Mouse (Mus musculus) thymus, postnatal 14 days (tissue): ENCODE data around the gene Amdhd2.

ENCODE experiments used
- DNase-seq: peaks from one replicate; pipeline ENCODE4 v3.0.0; 2021

The Amdhd2 gene

DNA sequence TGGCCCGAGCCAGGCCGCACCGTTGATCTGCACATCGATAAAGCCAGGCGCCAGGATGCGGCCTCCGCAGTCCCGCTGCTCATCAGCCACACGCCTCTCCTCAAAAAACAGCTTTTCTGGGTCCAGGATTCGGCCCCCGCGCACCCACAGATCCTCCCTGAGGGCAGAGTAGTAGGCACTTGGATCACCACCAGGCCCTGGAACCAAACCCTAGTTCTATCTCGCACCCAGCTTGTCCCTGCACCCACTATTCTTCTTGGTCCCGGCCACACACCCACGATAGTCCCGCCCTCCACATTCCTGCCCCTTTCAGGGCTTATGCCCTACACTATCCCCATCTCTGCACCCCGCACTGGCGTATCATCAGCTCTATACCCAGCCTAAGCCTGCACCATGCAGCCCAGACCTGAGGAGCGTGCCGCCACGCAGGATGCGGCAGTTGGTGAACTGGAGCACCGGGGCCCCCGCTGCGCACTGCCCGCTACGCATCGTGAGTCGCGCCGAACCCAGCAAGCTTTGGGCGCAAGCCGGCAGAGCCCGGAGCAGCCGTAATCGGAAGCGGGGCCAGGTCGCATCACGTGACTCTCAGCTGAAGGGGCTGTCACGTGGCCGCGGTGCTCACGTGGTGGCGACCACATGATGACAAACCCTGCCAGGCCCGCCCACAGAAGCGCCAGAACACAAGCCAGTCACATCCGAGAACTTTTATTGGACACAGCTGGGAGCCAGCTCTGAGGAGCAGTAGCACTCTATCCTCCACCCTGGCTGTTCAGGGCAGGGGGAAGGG, at the start of gene Amdhd2:
Gene Amdhd2, minus strand, starts transcription at position 591 of the 787 bp plus-strand sequence.
- peak; percentile 95 for DNase-seq

DNA sequence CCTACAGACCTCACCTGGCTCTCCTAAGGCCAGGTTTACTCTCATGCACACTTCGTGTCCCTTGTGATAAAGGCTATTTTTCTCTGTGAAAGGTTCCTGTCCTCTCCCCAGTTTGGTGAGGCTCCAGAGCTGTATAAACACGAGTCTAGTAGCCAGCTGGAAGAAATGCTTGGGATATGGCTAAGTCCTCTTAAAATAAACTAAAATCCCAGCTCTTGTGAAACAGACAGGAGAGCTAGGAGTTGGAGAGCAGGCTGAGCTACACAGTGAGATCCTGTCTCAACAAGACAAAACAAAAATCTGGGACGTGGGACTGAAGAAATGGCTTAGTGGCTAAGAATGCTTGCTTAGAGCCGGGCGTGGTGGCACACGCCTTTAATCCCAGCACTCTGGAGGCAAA, 49.6 kb upstream of the Amdhd2 start:
- DNase-seq = no peak

DNA sequence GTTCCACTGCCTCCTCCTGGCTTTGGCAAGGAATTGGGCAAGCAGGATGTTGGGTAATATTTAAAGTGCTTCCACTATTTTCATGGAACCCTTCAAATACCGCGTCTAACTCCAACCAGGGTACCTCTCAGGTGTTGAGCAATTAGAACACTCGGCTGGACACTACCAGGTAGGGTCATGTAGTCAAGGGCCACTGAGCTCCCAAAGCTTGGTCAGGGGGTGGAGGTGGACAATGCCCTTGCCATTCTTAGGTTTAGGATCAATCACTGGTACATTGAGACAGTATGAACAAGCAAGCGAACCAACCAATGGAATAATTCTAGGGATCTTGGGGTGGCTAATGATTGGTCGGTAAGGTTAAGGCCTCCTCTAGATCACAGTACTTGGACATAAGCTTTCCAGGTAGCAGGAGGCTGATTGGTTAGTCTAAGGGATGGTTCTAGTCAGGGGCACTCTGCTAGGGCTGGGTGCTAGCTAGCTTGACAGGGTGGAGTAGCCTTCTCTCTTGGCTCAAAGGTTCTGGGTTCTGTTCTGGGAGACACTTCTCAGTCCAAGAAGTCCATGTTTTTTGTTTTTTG, 49.0 kb upstream of the Amdhd2 start:
- DNase-seq = no peak

DNA sequence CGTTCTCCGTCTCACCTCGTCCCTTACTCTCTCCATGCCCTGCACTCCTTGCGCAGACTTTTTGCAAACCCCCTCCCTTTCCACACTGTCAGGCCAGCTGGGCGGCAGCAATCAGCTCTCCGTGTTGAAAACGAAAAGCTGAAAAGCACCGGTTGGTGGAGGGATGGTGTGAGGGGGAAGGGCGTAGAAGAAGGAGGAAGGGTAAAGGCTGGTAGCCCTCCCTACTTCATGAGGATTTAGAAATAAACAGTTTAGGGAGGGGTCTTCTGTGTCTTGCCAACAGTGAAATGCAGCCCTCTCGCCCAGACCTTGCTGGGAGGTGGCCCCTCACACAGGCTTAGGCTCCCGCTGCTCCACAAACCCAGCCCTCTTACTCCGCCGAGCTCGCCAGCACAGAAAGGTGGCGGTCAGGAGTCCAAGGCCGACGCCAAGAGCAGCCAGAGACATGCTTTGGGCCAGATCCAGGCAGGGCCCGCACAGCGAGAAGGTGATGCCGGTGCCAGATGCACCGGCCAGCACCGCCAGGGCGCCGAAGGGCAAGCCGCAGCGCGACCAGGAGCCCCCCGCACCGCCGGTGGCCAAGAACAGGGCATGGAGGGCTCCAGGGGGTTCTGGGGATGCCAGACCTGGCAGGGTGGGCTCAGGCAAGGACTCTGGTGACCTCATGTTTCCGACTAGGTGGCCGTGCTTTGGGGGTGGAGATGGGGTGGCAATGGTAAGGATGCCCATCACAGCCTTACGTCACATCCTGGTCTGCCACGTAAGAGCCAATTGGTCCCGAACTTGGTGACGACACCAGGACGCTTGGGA, 48.3 kb upstream of the Amdhd2 start:
- no peak for DNase-seq

DNA sequence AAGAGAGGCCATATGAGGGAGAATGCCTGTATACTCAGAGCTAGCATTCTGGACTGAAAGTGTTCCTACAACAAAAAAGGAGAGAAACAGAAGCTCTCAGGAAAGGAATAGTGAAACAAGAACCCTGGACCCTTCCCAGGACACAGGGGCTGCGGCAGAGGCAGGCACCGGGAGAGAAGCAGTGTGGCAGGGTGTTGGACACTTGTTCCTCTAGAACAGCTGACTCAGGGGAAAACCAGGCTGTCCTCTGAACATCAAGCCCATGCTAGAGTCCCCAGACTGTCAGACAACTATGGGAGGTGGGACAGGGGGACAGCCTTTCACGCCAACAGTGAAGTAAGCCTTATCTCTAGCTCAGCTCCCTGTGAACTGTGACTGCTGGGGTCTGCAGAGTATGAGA, 47.0 kb upstream of the Amdhd2 start:
- DNase-seq = no peak

DNA sequence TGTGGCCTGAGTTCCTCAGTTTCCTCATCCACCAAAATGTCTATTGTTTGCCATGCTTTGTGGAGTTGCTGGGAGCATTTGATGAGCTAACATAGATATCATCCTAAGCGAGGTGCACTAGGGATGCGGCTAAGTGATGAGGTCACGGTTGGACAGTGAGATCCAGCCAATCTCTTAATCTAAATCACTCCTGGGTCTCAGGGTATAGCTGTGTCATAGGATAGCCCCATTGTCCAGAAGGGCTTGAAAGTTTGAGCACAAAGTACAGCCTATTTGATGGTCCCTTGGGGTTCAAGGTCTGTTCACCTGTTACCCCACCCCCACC, 46.3 kb upstream of the Amdhd2 start:
- no peak for DNase-seq

DNA sequence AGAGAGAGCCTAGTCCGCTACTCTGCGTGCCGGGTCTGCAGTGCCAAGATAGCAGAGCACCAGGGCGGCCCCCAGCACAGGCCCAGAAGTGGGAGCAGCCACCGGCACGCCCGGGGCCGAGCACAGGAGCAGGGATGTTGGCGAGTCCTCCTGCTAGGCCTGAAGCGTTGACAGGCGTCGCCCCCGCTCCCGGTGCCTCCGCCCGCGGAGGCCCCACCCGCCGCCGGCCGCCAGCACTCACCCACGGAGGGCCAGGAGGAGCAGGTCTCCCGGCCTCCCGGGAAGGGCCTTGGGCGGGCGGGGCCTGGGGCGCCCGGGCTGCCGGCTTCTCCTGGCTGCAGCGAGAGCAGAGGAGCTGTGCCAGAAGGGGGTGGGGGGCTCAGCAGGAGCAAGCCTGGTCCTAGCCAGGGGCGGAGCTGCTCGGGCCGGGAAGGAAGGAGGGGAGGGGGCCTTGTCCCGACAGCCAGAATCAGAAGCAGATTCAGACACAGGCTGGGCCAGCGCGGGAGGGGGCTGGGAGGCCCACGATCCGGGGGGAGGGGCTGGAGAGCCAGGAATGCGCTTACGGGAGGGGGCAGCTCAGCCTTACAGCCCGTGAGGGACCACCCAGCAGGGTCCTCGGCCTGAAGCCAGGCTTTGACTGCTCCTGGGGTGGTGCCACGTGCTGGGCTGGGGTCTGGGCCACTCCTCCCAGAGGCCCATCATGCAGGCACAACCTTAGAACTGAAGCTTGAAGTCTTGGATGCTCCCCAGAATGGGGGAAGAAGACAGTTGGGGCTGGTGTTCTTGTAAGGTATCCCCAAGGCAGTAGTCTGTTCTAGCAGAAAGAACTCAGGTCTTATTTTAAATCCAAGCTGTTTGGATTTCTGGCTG, 45.7 kb upstream of the Amdhd2 start, which contains the start of gene Ntn3:
Gene Ntn3, minus strand, starts transcription at position 489 of the 873 bp plus-strand sequence.
- DNase-seq = no peak

DNA sequence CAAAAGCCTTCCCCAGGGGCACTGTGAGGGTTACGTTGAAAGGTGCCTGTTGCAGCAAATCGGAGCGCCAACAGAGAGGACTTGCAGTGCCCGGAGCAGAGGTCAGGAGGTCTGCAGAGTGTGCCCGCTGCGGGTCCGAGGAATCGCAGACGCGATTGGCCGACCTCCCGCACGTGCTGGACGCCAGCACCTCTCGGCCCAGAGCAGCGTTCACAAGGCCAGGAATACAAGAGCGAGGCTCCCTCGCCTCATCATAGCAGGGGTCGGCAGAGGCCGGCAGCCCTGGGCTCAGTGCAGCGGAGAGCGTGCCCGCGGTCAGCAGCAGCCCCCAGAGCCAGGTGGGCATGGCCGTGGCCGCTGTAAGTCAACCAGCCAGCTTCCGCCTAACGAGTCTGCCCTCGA, 45.1 kb upstream of the Amdhd2 start:
- DNase-seq = no peak

DNA sequence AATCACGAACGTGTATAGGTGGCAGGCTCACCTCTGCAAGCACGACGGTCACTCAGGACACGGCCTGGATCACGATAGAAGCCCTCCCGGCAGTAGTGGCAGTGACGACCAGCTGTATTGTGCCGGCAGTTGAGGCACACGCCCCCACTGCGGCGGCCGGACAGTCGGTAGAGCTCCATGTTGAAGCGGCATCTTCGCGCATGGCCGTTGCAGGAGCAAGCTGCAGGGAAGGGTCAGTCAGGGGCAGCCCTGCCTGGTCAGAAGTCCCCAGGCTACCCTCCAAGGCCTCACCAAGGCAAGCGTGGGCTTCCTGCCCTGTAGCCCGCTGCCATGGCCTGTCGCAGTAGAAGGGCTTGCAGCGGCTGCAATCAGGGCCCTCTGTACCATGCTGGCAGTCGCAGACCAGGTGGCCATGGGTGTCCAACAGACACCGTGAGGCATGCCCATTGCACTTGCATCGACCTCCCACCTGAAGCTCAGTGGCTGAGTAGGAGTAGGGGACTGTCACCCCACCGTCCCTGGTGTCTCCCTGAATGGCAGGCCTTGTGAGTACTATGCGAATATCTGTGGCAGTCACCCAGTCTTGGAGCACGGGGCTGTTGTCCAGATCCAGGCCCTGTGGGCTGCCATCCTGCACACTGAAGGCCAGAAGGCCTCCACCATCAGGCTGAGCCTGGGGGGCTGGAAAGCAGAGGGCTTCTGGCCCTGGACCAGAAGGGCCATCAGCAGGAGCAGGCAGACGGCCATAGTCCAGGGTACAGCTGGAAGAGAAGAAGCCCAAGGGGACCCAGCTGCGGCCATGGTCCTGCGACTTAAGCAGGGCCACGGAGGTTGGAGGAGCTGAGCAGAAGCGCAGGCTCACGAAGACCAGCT, 44.4 kb upstream of the Amdhd2 start:
- DNase-seq = no peak

DNA sequence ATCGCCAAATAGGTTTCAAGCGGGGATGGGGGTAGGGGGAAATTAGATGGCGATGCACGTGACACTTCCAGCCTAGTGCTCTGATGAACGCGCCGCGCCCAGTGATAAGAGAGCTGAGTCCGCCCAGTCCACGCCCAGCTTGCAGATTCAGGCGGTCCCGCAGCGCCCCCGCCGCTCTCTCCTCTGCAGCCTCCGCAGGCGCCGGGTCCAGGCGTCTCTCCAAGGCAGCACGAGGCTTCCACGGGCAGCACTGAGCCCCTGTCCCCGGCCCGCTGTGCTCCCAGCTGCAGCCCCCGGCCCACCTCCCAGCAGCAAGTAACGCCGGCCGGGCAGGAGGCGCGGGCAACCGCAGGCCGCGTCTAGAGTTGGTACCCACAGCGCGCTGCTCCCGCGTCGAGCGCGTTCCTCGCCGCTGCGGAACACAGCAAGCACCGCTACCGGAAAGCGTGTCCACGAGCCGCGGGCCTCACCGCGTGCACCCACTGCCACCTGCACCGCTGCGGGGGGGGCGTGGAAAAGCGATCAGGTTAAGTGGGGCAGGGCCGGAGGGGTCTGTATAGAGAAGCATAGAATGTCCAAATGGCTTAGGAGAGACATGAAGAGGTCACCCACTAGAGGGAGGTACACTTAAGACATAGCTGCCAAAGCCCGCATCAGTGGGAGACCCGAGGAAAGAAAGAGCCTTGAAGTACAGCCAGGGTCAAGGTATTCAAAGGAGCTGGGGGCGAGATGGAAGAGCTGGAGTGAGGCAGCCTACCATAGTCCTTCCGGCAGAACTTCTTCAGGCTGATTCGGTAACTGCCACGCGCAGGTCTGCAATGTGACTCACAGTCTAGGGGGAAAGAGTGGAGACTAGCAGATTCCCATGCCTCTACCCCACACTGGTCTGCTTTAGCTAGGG, 43.1 kb upstream of the Amdhd2 start:
- DNase-seq = peak; percentile 39

DNA sequence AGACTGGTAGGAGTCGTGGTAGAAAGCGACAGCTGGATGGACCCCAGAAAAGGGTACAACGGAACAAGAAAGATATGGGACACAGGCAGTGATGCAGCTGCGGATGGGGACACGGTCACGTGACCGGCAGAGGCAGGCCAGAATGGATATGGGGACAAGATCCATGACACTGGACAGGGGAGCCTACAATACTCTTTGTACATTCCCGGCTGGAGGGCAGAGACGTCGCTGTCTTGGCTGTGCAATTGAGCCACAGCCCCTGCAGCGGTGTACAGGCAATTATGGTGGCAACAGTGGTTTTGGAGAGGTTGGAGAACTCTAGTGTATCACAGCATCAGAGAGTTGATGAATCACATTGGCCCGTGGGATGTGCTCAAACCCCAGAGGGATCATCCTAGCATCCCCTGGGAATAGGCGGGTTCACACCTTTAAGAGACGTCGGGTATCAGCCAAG, 42.4 kb upstream of the Amdhd2 start:
- DNase-seq = peak; percentile 37

DNA sequence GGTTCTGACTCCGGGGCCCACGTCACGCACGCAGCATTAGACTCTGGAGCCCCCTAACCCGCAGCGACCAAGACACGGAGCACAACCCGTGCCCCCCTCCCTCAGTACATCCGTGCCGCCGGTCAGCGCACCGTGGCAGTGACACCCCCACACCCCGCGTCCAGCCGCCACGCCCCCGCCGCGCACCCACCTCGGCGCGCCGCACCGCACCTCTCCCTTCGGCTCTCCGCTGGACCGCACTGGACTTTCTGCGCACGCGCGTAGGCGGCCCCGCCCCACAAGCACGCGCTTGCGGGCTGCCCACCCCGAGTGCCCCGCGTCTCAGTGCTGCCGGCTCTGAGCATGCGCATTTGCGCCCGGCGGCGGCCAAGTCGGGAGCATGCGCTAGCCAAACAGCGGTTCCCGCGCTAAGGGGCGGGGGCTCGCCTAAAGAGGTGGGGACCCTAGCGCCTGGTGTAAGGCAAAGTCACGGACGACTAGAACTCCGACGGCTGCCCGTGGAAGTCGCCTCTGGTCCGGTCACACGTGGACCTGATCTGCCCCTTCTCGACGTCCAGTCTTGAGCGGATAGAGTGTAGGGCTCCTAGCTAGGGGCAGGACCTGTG, 41.8 kb upstream of the Amdhd2 start, which contains the start of gene Tbc1d24:
Gene Tbc1d24, minus strand, starts transcription at position 279 of the 605 bp plus-strand sequence.
- peak; percentile 90 for DNase-seq

DNA sequence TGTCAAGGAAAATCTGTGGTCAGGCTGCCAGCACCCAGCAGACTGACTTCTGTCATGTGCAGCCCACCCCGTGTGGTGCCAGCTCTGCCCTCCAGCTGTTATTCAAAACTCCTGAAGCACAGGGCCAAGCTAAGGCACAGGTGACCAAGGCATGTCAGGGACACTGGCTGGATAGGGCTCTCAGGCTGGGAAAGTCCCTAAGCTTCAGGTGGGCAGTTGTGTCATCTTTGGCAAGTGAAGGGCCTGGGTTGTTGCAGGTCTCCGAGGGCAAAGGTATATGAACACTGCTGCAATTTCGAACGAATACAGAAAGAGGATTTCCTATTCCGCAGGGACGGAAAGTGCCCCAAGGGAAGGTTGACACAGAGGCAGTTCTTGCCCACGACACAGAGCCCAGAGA, 41.3 kb upstream of the Amdhd2 start:
- no peak for DNase-seq

DNA sequence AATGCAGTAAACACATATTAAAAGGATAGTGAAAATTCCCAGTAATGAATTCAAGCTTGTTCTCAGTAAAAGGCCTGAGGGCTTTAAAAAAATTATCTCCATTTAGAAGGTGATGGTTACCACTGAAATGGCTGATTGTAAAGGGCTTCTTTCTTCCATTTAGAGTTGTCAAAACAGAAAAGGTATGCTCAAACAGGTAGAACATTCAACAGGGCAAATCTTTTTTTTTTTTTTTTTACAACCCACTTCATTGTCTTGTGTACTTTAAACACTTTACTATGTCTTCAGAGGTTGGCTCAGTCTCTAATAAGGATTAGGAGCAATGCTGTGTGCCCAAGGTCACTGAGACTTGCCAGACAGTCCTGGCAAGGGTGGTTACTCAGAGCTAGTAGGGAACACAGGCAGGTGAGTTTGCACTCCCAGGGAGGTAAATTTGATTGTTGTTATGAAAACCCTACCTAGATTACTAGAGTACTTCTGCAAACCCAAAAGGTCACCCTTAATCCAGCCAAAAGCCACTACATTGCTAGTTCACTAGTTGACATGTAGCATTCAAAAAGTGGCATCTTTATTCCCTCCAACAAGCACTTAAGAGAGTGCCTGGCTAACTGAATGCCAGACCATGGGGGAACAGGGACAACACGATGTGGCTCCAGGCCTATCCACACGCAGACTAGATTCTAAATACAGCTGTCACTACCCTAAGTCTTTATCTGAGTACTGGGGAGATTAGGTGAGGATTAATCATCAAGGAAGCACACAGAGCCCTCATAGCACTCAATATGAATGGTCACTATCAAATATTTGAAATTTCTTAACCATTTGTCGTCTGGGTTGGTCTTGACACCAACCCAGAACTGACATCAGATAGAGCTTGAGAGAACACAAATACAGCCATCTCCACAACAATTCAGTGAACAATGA, 40.3 kb upstream of the Amdhd2 start:
- no peak for DNase-seq

DNA sequence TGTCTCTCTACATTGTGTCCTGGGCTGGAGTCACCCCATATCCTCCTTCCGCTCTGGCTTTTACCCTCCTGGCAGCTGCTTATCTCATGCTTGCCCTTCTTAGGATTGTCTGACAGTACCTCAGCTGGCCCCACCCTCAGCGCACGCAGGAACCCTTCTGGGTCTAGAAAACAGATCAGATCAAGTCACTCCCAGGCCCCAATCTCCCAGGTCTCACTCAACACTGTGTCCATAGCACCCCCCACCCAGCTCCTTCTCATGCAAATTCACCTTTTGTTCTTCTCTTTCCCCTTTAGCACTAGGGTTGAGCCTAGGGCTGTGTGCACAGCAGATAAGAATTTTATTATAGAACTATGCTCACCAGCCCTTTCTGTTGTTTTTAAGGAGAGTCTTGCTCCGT, 39.5 kb upstream of the Amdhd2 start:
- no peak for DNase-seq

DNA sequence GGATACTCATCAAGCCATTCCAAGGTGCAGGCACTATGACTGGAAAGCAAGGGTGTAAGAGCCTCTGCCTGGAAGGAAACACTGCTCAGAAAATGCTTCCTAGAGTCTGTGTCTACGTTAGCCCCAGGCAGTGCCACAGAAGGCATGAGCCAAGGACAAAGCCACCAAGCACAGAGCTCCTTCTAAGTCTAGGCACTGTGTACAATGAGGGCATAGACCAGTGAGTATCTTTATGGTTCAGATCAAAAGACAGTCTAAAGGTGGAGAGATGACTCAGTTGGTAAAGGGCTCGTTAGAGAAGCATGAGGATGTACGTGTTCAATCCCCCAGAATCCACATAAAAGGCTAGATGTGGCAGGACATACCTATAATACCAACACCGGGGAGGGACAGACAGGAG, 37.5 kb upstream of the Amdhd2 start:
- no peak for DNase-seq

DNA sequence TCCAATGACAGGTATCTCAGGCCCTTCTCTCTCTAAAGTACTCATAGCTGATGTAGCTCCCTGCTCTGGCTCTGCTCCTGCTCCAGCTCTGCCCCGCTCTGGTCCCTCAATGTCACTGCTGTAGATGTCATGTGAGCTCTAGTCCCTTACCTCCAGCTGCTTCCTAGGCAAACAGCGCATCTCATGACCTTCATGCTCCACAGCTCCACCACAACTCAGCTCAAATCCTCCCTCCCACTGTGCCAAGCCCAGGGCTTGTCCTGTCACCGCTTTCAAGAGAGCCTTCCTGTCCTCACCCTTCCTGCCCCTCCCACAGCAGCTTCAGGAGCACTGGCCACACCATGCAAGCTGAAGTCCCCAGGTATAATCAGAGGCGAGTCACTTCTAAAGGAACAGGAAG, 36.2 kb upstream of the Amdhd2 start:
- no peak for DNase-seq

DNA sequence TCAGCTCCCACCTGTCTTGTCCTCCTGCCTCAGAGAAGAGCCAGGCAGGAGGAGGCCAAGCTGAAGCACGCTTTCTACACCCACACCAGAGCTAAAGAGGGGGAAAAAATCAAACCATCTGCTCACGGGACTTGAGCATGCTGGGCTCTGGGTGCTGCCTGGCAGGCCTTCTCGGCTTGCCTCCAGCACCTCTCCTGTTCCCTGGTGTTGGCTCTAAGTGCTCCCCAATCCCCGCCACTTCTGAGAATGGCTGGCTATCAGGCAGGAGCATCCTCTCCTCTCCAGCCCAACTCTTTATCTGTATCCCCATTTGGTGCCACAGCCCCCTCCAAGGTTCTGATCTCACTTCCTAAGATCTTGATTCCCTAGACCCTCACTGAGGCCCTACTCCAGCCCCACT, 35.7 kb upstream of the Amdhd2 start:
- no peak for DNase-seq
